Mouse (Mus musculus) CH12.LX (cell line): ENCODE results near the gene Mapkbp1.

Experiments
- CTCF ChIP-seq, 2 experiments: IDR thresholded peaks in 1 of 2; conservative IDR thresholded peaks in 1 of 2; 2 replicates each; pipeline ENCODE4 v1.5.1; 2011 to 2012; ENCODE audit warnings: low read depth in 2 of 2, low read length in 2 of 2, improper control_type of control experiment in 1 of 2, inconsistent platforms in 1 of 2, mild to moderate bottlenecking in 1 of 2, moderate library complexity in 1 of 2
- POLR2AphosphoS2 ChIP-seq: IDR thresholded peaks from 2 replicates; pipeline ENCODE4 v1.6.1; 2011; ENCODE audit warnings: low read depth, low read length, improper control_type of control experiment

GRCm38 (mm10) chr2:119972537-119972879 is at the start of gene Mapkbp1:
- TF ChIP-seq CTCF (conservative IDR thresholded peaks at IDR 0.05 in 1 of 2, IDR thresholded peaks at IDR 0.05 in 1 of 2; ENCODE audit: low read depth in 2 of 2, low read length in 2 of 2) = no peak
- no peak for TF ChIP-seq POLR2AphosphoS2
